Mouse (Mus musculus) MEL (cell line): ENCODE data around the gene Gfap. TPM values are rescaled to one million over a fixed set of nuclear protein-coding genes. Genes with fewer than 3 reads are reported as not detected.

Experiments used
- DNase-seq: peaks from one replicate; pipeline ENCODE4 v3.0.0; 2011; ENCODE audit warnings: low read depth, low spot score
- H3K27ac ChIP-seq: 2 replicates; pipeline ENCODE4 v1.5.1; 2012; ENCODE audit warnings: low read depth, mild to moderate bottlenecking, control low read depth, low read length, moderate library complexity; ENCODE audit not compliant: control insufficient read depth
- H3K27me3 ChIP-seq, 2 experiments: fragments of 150-350 bp in 1 of 2; sonication (generic) in 1 of 2; 2 replicates each; pipeline ENCODE4 v1.6.1; 2012; ENCODE audit warnings: low read length in 2 of 2, mild to moderate bottlenecking in 2 of 2, improper control_type of control experiment in 1 of 2, moderate library complexity in 1 of 2; ENCODE audit not compliant: insufficient read depth in 2 of 2, control insufficient read depth in 1 of 2
- H3K36me3 ChIP-seq, 2 experiments: 2 replicates each; pipeline ENCODE4 v1.6.1; 2012 to 2014; ENCODE audit warnings: low read length in 2 of 2, improper control_type of control experiment in 1 of 2, inconsistent platforms in 1 of 2, mild to moderate bottlenecking in 1 of 2; ENCODE audit not compliant: insufficient read depth in 2 of 2, control insufficient read depth in 1 of 2
- H3K4me1 ChIP-seq, 2 experiments: fragments of 150-350 bp in 1 of 2; sonication (generic) in 1 of 2; 2 replicates each; pipeline ENCODE4 v1.6.1; 2012; ENCODE audit warnings: low read length in 2 of 2, improper control_type of control experiment in 1 of 2, mild to moderate bottlenecking in 1 of 2; ENCODE audit not compliant: insufficient read depth in 2 of 2, control insufficient read depth in 1 of 2
- H3K4me3 ChIP-seq, 2 experiments: fragments of 150-350 bp in 1 of 2; sonication (generic) in 1 of 2; 2 replicates each; pipeline ENCODE4 v1.5.1; 2012; ENCODE audit warnings: low read depth in 2 of 2, low read length in 2 of 2, mild to moderate bottlenecking in 2 of 2, moderate library complexity in 2 of 2, control low read depth in 1 of 2, improper control_type of control experiment in 1 of 2; ENCODE audit not compliant: control insufficient read depth in 1 of 2, insufficient read depth in 1 of 2
- H3K79me2 ChIP-seq: 2 replicates; pipeline ENCODE4 v1.6.1; 2012; ENCODE audit warnings: mild to moderate bottlenecking, low read length, moderate library complexity; ENCODE audit not compliant: control insufficient read depth, poor library complexity, insufficient read depth
- H3K9ac ChIP-seq: 2 replicates; pipeline ENCODE4 v1.6.1; 2012; ENCODE audit warnings: low read depth, mild to moderate bottlenecking, control low read depth, low read length, moderate library complexity; ENCODE audit not compliant: control insufficient read depth, poor library complexity, severe bottlenecking
- H3K9me3 ChIP-seq: fragments of 150-350 bp; sonication (generic); replicated peaks from 2 replicates; pipeline ENCODE4 v1.6.1; 2012; ENCODE audit warnings: mild to moderate bottlenecking, low read length, improper control_type of control experiment, moderate library complexity; ENCODE audit not compliant: insufficient read depth
- CHD2 ChIP-seq: IDR thresholded peaks from 2 replicates; pipeline ENCODE4 v1.6.1; 2011; ENCODE audit warnings: low read length, improper control_type of control experiment
- CTCF ChIP-seq, 3 experiments: IDR thresholded peaks in 2 of 3; conservative IDR thresholded peaks in 1 of 3; 2 replicates each; pipeline ENCODE4 v1.5.1; 2011 to 2012; ENCODE audit warnings: low read length in 3 of 3, low read depth in 2 of 3, mild to moderate bottlenecking in 2 of 3, improper control_type of control experiment in 1 of 3, inconsistent platforms in 1 of 3, mixed read lengths in 1 of 3, moderate library complexity in 1 of 3; ENCODE audit not compliant: control insufficient read depth in 1 of 3, insufficient read depth in 1 of 3, poor library complexity in 1 of 3, severe bottlenecking in 1 of 3
- E2F4 ChIP-seq: IDR thresholded peaks from 2 replicates; pipeline ENCODE4 v1.6.1; 2011; ENCODE audit warnings: low read depth, low read length, improper control_type of control experiment, borderline replicate concordance
- EP300 ChIP-seq, 2 experiments: IDR thresholded peaks; 2 replicates each; pipeline ENCODE4 v1.6.1; 2011; ENCODE audit warnings: improper control_type of control experiment in 2 of 2, low read length in 2 of 2, low read depth in 1 of 2, mild to moderate bottlenecking in 1 of 2
- GABPA ChIP-seq: IDR thresholded peaks from 2 replicates; pipeline ENCODE4 v1.6.1; 2012; ENCODE audit warnings: low read depth, mild to moderate bottlenecking, inconsistent platforms, low read length, improper control_type of control experiment, moderate library complexity
- GATA1 ChIP-seq: IDR thresholded peaks from 2 replicates; pipeline ENCODE4 v1.6.1; 2011; ENCODE audit warnings: low read depth, low read length, improper control_type of control experiment
- JUND ChIP-seq: IDR thresholded peaks from 2 replicates; pipeline ENCODE4 v1.6.1; 2011; ENCODE audit warnings: low read depth, mild to moderate bottlenecking, improper control_type of control experiment, low read length
- KAT2A ChIP-seq: conservative IDR thresholded peaks from 2 replicates; pipeline ENCODE4 v1.6.1; 2012; ENCODE audit warnings: low read depth, low read length, improper control_type of control experiment, inconsistent platforms
- MAFK ChIP-seq: IDR thresholded peaks from 2 replicates; pipeline ENCODE4 v1.6.1; 2011; ENCODE audit warnings: low read depth, mild to moderate bottlenecking, low read length, improper control_type of control experiment, borderline replicate concordance
- MAX ChIP-seq: IDR thresholded peaks from 2 replicates; pipeline ENCODE4 v1.6.1; 2011; ENCODE audit warnings: low read length, improper control_type of control experiment
- MAZ ChIP-seq: IDR thresholded peaks from 2 replicates; pipeline ENCODE4 v1.6.1; 2012; ENCODE audit warnings: low read depth, mild to moderate bottlenecking, inconsistent platforms, low read length, improper control_type of control experiment
- MEF2A ChIP-seq: IDR thresholded peaks from 2 replicates; pipeline ENCODE4 v1.6.1; 2014; ENCODE audit warnings: low read depth, mild to moderate bottlenecking, inconsistent platforms, low read length, improper control_type of control experiment; ENCODE audit not compliant: poor library complexity, insufficient replicate concordance, severe bottlenecking; ENCODE audit errors: extremely low read depth
- NELFE ChIP-seq: IDR thresholded peaks from 2 replicates; pipeline ENCODE4 v1.6.1; 2011; ENCODE audit warnings: low read depth, low read length, improper control_type of control experiment
- NRF1 ChIP-seq: IDR thresholded peaks from 2 replicates; pipeline ENCODE4 v1.6.1; 2014; ENCODE audit warnings: low read depth, mild to moderate bottlenecking, inconsistent platforms, low read length, improper control_type of control experiment, moderate library complexity; ENCODE audit not compliant: poor library complexity, insufficient read depth, severe bottlenecking
- POLR2A ChIP-seq, 2 experiments: IDR thresholded peaks; 2 replicates each; pipeline ENCODE4 v1.6.1; 2011 to 2012; ENCODE audit warnings: low read length in 2 of 2, mild to moderate bottlenecking in 2 of 2, control low read depth in 1 of 2, improper control_type of control experiment in 1 of 2, low read depth in 1 of 2, moderate library complexity in 1 of 2; ENCODE audit not compliant: control insufficient read depth in 1 of 2, insufficient read depth in 1 of 2, poor library complexity in 1 of 2
- POLR2AphosphoS2 ChIP-seq: IDR thresholded peaks from 2 replicates; pipeline ENCODE4 v1.6.1; 2011; ENCODE audit warnings: low read length, improper control_type of control experiment
- RAD21 ChIP-seq: IDR thresholded peaks from 2 replicates; pipeline ENCODE4 v1.6.1; 2011; ENCODE audit warnings: mild to moderate bottlenecking, low read depth, low read length, improper control_type of control experiment
- RCOR1 ChIP-seq: IDR thresholded peaks from 2 replicates; pipeline ENCODE4 v1.6.1; 2012; ENCODE audit warnings: low read depth, mild to moderate bottlenecking, inconsistent platforms, low read length, improper control_type of control experiment
- SIN3A ChIP-seq: IDR thresholded peaks from 2 replicates; pipeline ENCODE4 v1.6.1; 2012; ENCODE audit warnings: low read length, improper control_type of control experiment, inconsistent platforms
- SMC3 ChIP-seq: IDR thresholded peaks from 2 replicates; pipeline ENCODE4 v1.6.1; 2011; ENCODE audit warnings: low read depth, low read length, improper control_type of control experiment
- TCF12 ChIP-seq: IDR thresholded peaks from 2 replicates; pipeline ENCODE4 v1.6.1; 2014; ENCODE audit warnings: low read depth, mild to moderate bottlenecking, inconsistent platforms, low read length, improper control_type of control experiment, moderate library complexity
- USF1 ChIP-seq: IDR thresholded peaks from 2 replicates; pipeline ENCODE4 v1.6.1; 2014; ENCODE audit warnings: low read depth, mild to moderate bottlenecking, inconsistent platforms, low read length, improper control_type of control experiment, moderate library complexity
- ZC3H11A ChIP-seq: IDR thresholded peaks from 2 replicates; pipeline ENCODE4 v1.6.1; 2012; ENCODE audit warnings: low read depth, mild to moderate bottlenecking, inconsistent platforms, low read length, improper control_type of control experiment
- ZKSCAN1 ChIP-seq: IDR thresholded peaks from 2 replicates; pipeline ENCODE4 v1.6.1; 2012; ENCODE audit warnings: low read depth, mild to moderate bottlenecking, inconsistent platforms, low read length, improper control_type of control experiment, moderate library complexity
- ZMIZ1 ChIP-seq: IDR thresholded peaks from 2 replicates; pipeline ENCODE4 v1.6.1; 2012; ENCODE audit warnings: low read depth, mild to moderate bottlenecking, inconsistent platforms, low read length, improper control_type of control experiment, moderate library complexity
- ZNF384 ChIP-seq: IDR thresholded peaks from 2 replicates; pipeline ENCODE4 v1.6.1; 2012; ENCODE audit warnings: low read depth, mild to moderate bottlenecking, inconsistent platforms, low read length, improper control_type of control experiment
- polyA plus RNA-seq, 2 experiments: library from polyadenylated mRNA; stranded (reverse) in 1 of 2; unstranded in 1 of 2; fragments of >175 nt in 1 of 2; fragments of >200 nt in 1 of 2; gene quantifications; 2 replicates each; pipeline versions ENCODE4 v1.2.1 to v1.2.4; 2012; ENCODE audit warnings: low replicate concordance in 2 of 2, low read depth in 1 of 2; ENCODE audit not compliant: insufficient read length in 2 of 2, insufficient read depth in 1 of 2, missing spikeins in 1 of 2
- total RNA-seq: library from RNA; depleted of rRNA; stranded (reverse); fragments of 300-350 nt; gene quantifications from 2 replicates; pipeline ENCODE4 v1.2.3, GENCODE M21; 2012

The Gfap gene
- total and polyA plus RNA-seq, 3 experiments: 2.0 to 2.5 TPM; not detected in 1

GRCm38 (mm10) chr11:102874801-102875334 lies 25.8 kb downstream of the Gfap start:
- Histone ChIP-seq H3K4me3 (no peak overlapping the region), H3K27me3 (no peaks in the 10 kb centered on the region), H3K79me2 (peaks cover 19% of the 10 kb centered on the region), H3K9me3 (no peaks in the 10 kb centered on the region), H3K4me1 (peaks cover 0 to 6% of the 10 kb centered on the region in 2 experiments; a peak in 1 of 4 replicates), H3K36me3 (peaks cover 8 to 21% of the 10 kb centered on the region in 2 experiments), H3K27ac (no peak overlapping the region), H3K9ac (no peak overlapping the region)
- no peak for DNase-seq
- TF ChIP-seq RAD21: no peak
- TF ChIP-seq E2F4: no peak
- no peak for TF ChIP-seq EP300 (IDR thresholded peaks at IDR 0.05; ENCODE audit: low read depth in 1 of 2, low read length in 2 of 2)
- TF ChIP-seq JUND: no peak
- TF ChIP-seq ZNF384: no peak

- Histone ChIP-seq H3K36me3 (peaks cover 0 to 41% of the 10 kb centered on the region in 2 experiments; a peak in 2 of 4 replicates), H3K9ac (no peak overlapping the region), H3K27ac (no peak overlapping the region), H3K79me2 (0 out of 2 replicates have a peak, but pooled peaks cover 1% of the 10 kb centered on the region), H3K27me3 (no peaks in the 10 kb centered on the region), H3K4me1 (no peaks in the 10 kb centered on the region), H3K9me3 (no peaks in the 10 kb centered on the region), H3K4me3 (no peak overlapping the region)
- TF ChIP-seq JUND (no peak), ZKSCAN1 (no peak), RAD21 (peak; percentile 28), NELFE (no peak), SIN3A (no peak), SMC3 (peak; percentile 52), KAT2A (no peak), ZC3H11A (peak; percentile 1; the same call in 1 of the 2 replicates), CTCF (IDR thresholded peaks at IDR 0.05 in 2 of 3, conservative IDR thresholded peaks at IDR 0.05 in 1 of 3; ENCODE audit: control insufficient read depth in 1 of 3, insufficient read depth in 1 of 3, low read depth in 2 of 3, low read length in 3 of 3, poor library complexity in 1 of 3, severe bottlenecking in 1 of 3) (peak; percentile 51 to 71 (median 57))
- peak; percentile 80 for DNase-seq
These were observed 36.4 kb downstream of the Gfap start for GRCm38 (mm10) chr11:102864272-102864671.

DNA sequence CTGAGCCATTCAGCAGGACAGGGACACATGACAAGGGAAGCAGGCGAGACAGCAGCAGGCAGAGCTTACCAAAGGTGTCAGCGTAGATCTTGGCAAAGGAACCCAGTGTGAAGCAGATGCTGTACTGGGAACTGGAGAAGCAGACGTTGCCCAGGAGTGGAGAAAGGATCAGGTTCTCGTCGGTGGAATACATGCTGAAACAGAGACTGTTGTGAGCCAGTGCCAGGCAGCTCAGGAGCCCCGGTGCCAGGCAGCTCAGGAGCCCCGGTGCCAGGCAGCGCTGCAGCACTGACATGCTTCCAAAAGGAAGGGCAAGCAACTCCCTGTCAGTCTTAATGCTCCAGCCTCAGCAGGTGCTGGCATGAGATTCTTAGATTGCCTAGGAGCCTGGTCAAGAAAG lies 40.8 kb downstream of the Gfap start:
- no peak for TF ChIP-seq MEF2A
- no peak for TF ChIP-seq RAD21
- TF ChIP-seq MAX: no peak
- TF ChIP-seq ZKSCAN1: no peak
- TF ChIP-seq USF1: no peak
- no peak for TF ChIP-seq POLR2A (IDR thresholded peaks at IDR 0.05; ENCODE audit: control insufficient read depth in 1 of 2, insufficient read depth in 1 of 2, low read depth in 1 of 2, low read length in 2 of 2, poor library complexity in 1 of 2)
- no peak for TF ChIP-seq MAFK
- TF ChIP-seq MAZ: no peak
- no peak for TF ChIP-seq RCOR1
- no peak for TF ChIP-seq GABPA
- TF ChIP-seq GATA1: no peak
- TF ChIP-seq ZNF384: no peak
- TF ChIP-seq E2F4: no peak
- TF ChIP-seq SIN3A: no peak
- no peak for TF ChIP-seq NRF1
- no peak for TF ChIP-seq TCF12
- no peak for TF ChIP-seq POLR2AphosphoS2
- TF ChIP-seq ZMIZ1: no peak
- no peak for TF ChIP-seq KAT2A
- TF ChIP-seq CHD2: no peak
- H3K27ac ChIP-seq: no peak overlapping the region
- H3K9me3 ChIP-seq: no peaks in the 10 kb centered on the region
- DNase-seq: no peak
- 0 out of 2 replicates have a peak, but pooled peaks cover 1% of the 10 kb centered on the region for H3K79me2 ChIP-seq
- no peaks in the 10 kb centered on the region for H3K4me1 ChIP-seq
- no peaks in the 10 kb centered on the region for H3K27me3 ChIP-seq
- no peak overlapping the region for H3K9ac ChIP-seq
- H3K36me3 ChIP-seq: peaks cover 0 to 42% of the 10 kb centered on the region in 2 experiments; a peak in 2 of 4 replicates
- H3K4me3 ChIP-seq: no peak overlapping the region
